Mouse (Mus musculus): ENCODE measurements at regions not wholly inside any gene's neighbourhood (a gene's known extent, or its start where the extent isn't known, plus 50 kb on each side); places are given as distances from the start of the nearest gene placed in this dataset.

DNA sequence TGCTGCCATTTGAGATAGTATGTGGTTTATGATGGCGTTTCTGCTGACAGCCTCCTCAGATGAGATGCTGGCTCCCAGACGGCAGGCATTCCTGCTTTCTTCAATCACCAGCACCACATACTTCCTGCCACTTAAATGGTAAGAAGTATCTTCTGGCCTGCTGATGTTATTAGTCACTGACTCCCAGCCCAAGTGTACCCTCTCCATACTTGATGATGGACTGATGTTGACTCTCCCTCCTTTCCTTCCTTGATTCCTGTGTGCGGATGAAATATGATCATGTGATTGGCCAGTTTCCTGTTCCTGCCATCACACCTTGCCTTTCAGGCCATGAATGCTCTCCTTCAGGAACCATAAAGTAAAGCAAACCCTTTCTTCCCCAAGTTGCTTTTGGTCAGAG, 50.8 kb upstream of the Rpl10-ps3 start:
- Histone ChIP-seq H3K4me2 (ENCODE audit: low read depth) (no peak overlapping the region), H3K36me3 (replicated peaks; ENCODE audit: control insufficient read depth, insufficient read depth, low read depth) (no peaks in the 10 kb centered on the region), H3K4me3 (ENCODE audit: insufficient read depth in 1 of 2, low read depth in 2 of 2, low read length in 2 of 2) (no peak overlapping the region), H3K4me1 (replicated peaks; ENCODE audit: control insufficient read depth in 2 of 2, insufficient read depth in 2 of 2, low read length in 1 of 2) (no peaks in the 10 kb centered on the region), H3K9ac (replicated peaks) (no peak overlapping the region), H3K27me3 (ENCODE audit: control insufficient read depth, insufficient read depth, low read length) (no peaks in the 10 kb centered on the region), H3K27ac (no peak overlapping the region), H3K9me3 (ENCODE audit: control insufficient read depth, low read length) (no peaks in the 10 kb centered on the region)
- DNase-seq (ENCODE audit: low read depth in 3 of 3, low spot score in 3 of 3): no peak
- ATAC-seq (ENCODE audit: insufficient read depth): no peak
- no peak for TF ChIP-seq EP300 (IDR thresholded peaks at IDR 0.05; ENCODE audit: low read depth)
- TF ChIP-seq CTCF (IDR thresholded peaks at IDR 0.05; ENCODE audit: low read depth): no peak
- WGBS (ENCODE audit: insufficient replicate concordance): 65% methylated on average over 3 of the region's 3 CpGs

DNA sequence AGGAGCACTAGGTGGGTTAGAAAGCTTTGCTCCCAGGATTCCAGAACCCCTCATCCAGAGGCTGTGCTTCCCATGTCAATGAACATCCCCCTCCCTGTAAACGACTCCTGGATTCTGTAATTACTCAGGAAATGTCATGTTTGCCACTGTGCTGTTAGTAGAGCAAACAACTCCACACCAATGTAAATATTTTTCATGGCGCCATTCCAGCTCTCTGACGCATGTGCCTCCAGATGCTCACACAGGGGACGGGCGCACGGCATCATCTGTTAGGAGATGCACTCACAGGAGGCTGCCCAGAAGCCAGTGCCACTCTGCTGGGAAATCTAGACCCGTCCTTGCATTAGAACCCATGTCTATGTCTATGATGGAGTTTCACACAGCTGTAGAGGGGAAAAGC, 51.3 kb upstream of the Rpl10-ps3 start:
- Histone ChIP-seq H3K27me3 (ENCODE audit: control insufficient read depth, insufficient read depth, low read length) (no peaks in the 10 kb centered on the region), H3K9me3 (ENCODE audit: control insufficient read depth, low read length) (no peaks in the 10 kb centered on the region), H3K4me2 (ENCODE audit: low read depth) (no peak overlapping the region), H3K27ac (no peak overlapping the region), H3K9ac (replicated peaks) (no peak overlapping the region), H3K4me3 (ENCODE audit: insufficient read depth in 1 of 2, low read depth in 2 of 2, low read length in 2 of 2) (no peak overlapping the region), H3K36me3 (replicated peaks; ENCODE audit: control insufficient read depth, insufficient read depth, low read depth) (no peaks in the 10 kb centered on the region), H3K4me1 (replicated peaks; ENCODE audit: control insufficient read depth in 2 of 2, insufficient read depth in 2 of 2, low read length in 1 of 2) (no peaks in the 10 kb centered on the region)
- WGBS (ENCODE audit: insufficient replicate concordance): 60% methylated on average over 7 of the region's 7 CpGs
- ATAC-seq (ENCODE audit: insufficient read depth): no peak
- DNase-seq (ENCODE audit: low read depth in 3 of 3, low spot score in 3 of 3): no peak
- TF ChIP-seq CTCF (IDR thresholded peaks at IDR 0.05; ENCODE audit: low read depth) (no peak), EP300 (IDR thresholded peaks at IDR 0.05; ENCODE audit: low read depth) (no peak)

DNA sequence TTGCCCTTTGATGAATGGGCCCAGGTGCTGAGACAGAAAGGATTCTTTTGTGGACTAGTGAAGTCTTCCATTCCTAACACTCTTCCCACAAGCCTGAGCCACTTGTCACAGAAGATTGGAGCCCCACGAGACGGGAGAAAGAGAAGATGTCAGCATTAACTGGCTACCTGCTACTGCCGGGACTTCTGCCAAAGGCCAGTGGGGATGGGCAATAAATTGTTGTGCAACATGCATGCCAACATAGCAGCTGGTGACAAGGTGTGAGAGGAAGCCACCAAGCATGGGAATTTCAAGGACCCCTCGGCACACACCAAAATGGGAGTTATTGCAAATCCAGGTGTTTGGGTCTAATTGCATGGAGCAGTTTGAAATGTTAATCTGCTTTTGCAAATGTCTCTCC, 63.6 kb upstream of the Rpl10-ps3 start:
- no peak for DNase-seq (ENCODE audit: low read depth in 3 of 3, low spot score in 3 of 3)
- H3K4me1 ChIP-seq (replicated peaks; ENCODE audit: control insufficient read depth in 2 of 2, insufficient read depth in 2 of 2, low read length in 1 of 2): no peaks in the 10 kb centered on the region
- no peak overlapping the region for H3K9ac ChIP-seq (replicated peaks)
- TF ChIP-seq CTCF (IDR thresholded peaks at IDR 0.05; ENCODE audit: low read depth) (no peak), EP300 (IDR thresholded peaks at IDR 0.05; ENCODE audit: low read depth) (no peak)
- H3K4me3 ChIP-seq (ENCODE audit: insufficient read depth in 1 of 2, low read depth in 2 of 2, low read length in 2 of 2): no peak overlapping the region
- H3K27ac ChIP-seq: no peak overlapping the region
- H3K9me3 ChIP-seq (ENCODE audit: control insufficient read depth, low read length): no peaks in the 10 kb centered on the region
- WGBS (ENCODE audit: insufficient replicate concordance): 62% methylated on average over 4 of the region's 4 CpGs
- no peak for ATAC-seq (ENCODE audit: insufficient read depth)
- H3K4me2 ChIP-seq (ENCODE audit: low read depth): no peak overlapping the region
- no peaks in the 10 kb centered on the region for H3K27me3 ChIP-seq (ENCODE audit: control insufficient read depth, insufficient read depth, low read length)
- H3K36me3 ChIP-seq (replicated peaks; ENCODE audit: control insufficient read depth, insufficient read depth, low read depth): no peaks in the 10 kb centered on the region

DNA sequence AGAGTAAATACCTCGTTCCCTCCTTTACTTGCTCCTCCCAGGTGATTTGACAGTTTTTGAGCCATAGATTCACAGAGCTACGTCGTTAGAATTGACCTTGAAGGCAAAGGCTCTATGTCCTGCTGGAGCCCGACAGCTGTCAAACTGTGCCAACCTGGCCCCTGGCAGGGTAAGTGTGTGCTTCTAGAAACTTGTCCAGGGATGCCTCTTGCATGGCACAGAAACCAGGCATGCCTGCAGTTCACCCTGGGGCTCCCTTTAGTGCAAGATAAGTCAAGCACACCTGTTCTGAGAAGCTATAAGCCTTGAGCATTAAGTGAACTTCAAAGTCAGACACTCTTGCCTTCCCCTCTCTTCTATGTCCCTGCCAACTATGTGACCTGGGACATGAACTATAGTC, 64.1 kb upstream of the Rpl10-ps3 start:
- WGBS (ENCODE audit: insufficient replicate concordance): 51% methylated on average over 4 of the region's 4 CpGs
- H3K4me1 ChIP-seq (replicated peaks; ENCODE audit: control insufficient read depth in 2 of 2, insufficient read depth in 2 of 2, low read length in 1 of 2): no peaks in the 10 kb centered on the region

DNA sequence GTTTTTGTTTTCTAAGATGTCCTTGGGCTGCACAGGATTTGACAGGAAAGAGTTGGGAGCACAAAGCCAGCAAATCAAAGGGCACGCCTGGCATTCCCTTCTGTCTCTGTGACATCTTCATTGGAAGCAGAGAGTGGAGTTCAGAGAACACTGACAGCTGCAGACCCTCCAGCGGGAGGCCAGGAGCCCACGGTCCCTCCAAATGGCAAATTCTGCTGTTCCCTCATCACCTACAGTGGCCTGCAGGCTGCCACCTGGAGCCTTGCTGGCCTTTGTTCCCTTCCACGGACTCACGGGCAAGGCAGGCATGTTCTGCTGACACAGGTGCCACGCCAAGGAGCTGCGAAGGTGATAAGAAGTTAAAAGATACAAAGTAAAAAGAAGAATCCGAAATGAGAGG, 68.2 kb upstream of the Rpl10-ps3 start:
- TF ChIP-seq EP300 (IDR thresholded peaks at IDR 0.05; ENCODE audit: low read depth) (no peak), CTCF (IDR thresholded peaks at IDR 0.05; ENCODE audit: low read depth) (no peak)
- Histone ChIP-seq H3K9ac (replicated peaks) (no peak overlapping the region), H3K36me3 (replicated peaks; ENCODE audit: control insufficient read depth, insufficient read depth, low read depth) (no peaks in the 10 kb centered on the region), H3K4me3 (ENCODE audit: insufficient read depth in 1 of 2, low read depth in 2 of 2, low read length in 2 of 2) (no peak overlapping the region), H3K4me2 (ENCODE audit: low read depth) (no peak overlapping the region), H3K27me3 (ENCODE audit: control insufficient read depth, insufficient read depth, low read length) (no peaks in the 10 kb centered on the region), H3K9me3 (ENCODE audit: control insufficient read depth, low read length) (no peaks in the 10 kb centered on the region), H3K4me1 (replicated peaks; ENCODE audit: control insufficient read depth in 2 of 2, insufficient read depth in 2 of 2, low read length in 1 of 2) (peaks cover 0 to 3% of the 10 kb centered on the region in 2 experiments; a peak in 1 of 4 replicates), H3K27ac (no peak overlapping the region)
- WGBS (ENCODE audit: insufficient replicate concordance): 67% methylated on average over 8 of the region's 8 CpGs
- DNase-seq (ENCODE audit: low read depth in 3 of 3, low spot score in 3 of 3) (no peak), ATAC-seq (ENCODE audit: insufficient read depth) (no peak)

More for the DNA sequence above, 64.1 kb upstream of the Rpl10-ps3 start:
- Histone ChIP-seq H3K9ac (replicated peaks) (no peak overlapping the region), H3K27ac (no peak overlapping the region), H3K9me3 (ENCODE audit: control insufficient read depth, low read length) (no peaks in the 10 kb centered on the region), H3K27me3 (ENCODE audit: control insufficient read depth, insufficient read depth, low read length) (no peaks in the 10 kb centered on the region), H3K4me3 (ENCODE audit: insufficient read depth in 1 of 2, low read depth in 2 of 2, low read length in 2 of 2) (no peak overlapping the region), H3K4me2 (ENCODE audit: low read depth) (no peak overlapping the region), H3K36me3 (replicated peaks; ENCODE audit: control insufficient read depth, insufficient read depth, low read depth) (no peaks in the 10 kb centered on the region)
- no peak for DNase-seq (ENCODE audit: low read depth in 3 of 3, low spot score in 3 of 3)
- ATAC-seq (ENCODE audit: insufficient read depth): no peak
- TF ChIP-seq CTCF (IDR thresholded peaks at IDR 0.05; ENCODE audit: low read depth) (no peak), EP300 (IDR thresholded peaks at IDR 0.05; ENCODE audit: low read depth) (no peak)
